Mouse (Mus musculus): ENCODE measurements around the gene Ttc23.

Ttc23 gene

GRCm38 (mm10) chr7:67741706-67742105 is 94.5 kb downstream of the Ttc23 start:
- no peak for DNase-seq (ENCODE audit: low read depth, low spot score)

GRCm38 (mm10) chr7:67747731-67748305 is 100.6 kb downstream of the Ttc23 start:
- DNase-seq (ENCODE audit: low read depth, low spot score) = peak; percentile 22

GRCm38 (mm10) chr7:67749441-67750239 is 102.4 kb downstream of the Ttc23 start:
- no peak for DNase-seq (ENCODE audit: low read depth, low spot score)

- no peak for DNase-seq (ENCODE audit: low read depth, low spot score)
Observed at GRCm38 (mm10) chr7:67754606-67755005, 107.4 kb downstream of the Ttc23 start.

GRCm38 (mm10) chr7:67755366-67755765 is 108.2 kb downstream of the Ttc23 start:
- no peak for DNase-seq (ENCODE audit: low read depth, low spot score)

- DNase-seq (ENCODE audit: low read depth, low spot score) = no peak
Observed at GRCm38 (mm10) chr7:67756636-67757035, 109.4 kb downstream of the Ttc23 start.

GRCm38 (mm10) chr7:67758506-67758857 is 111.3 kb downstream of the Ttc23 start:
- DNase-seq (ENCODE audit: low read depth, low spot score) = no peak

GRCm38 (mm10) chr7:67758858-67759628 is 111.8 kb downstream of the Ttc23 start:
- DNase-seq (ENCODE audit: low read depth, low spot score) = peak; percentile 12

GRCm38 (mm10) chr7:67759629-67759995 is 112.4 kb downstream of the Ttc23 start, which contains the start of gene Synm:
Synm (minus strand) TSS chr7:67759742.
- DNase-seq (ENCODE audit: low read depth, low spot score) = peak; percentile 42

- no peak for DNase-seq (ENCODE audit: low read depth, low spot score)
Observed at GRCm38 (mm10) chr7:67763625-67764024, 116.4 kb downstream of the Ttc23 start.

GRCm38 (mm10) chr7:67768125-67768524 is 120.9 kb downstream of the Ttc23 start:
- no peak for DNase-seq (ENCODE audit: low read depth, low spot score)

GRCm38 (mm10) chr7:67769487-67769886 is 122.3 kb downstream of the Ttc23 start:
- no peak for DNase-seq (ENCODE audit: low read depth, low spot score)

GRCm38 (mm10) chr7:67772231-67772630 is 125.0 kb downstream of the Ttc23 start:
- DNase-seq (ENCODE audit: low read depth, low spot score) = no peak

- no peak for DNase-seq (ENCODE audit: low read depth, low spot score)
Observed at GRCm38 (mm10) chr7:67775623-67776022, 128.4 kb downstream of the Ttc23 start.

- no peak for DNase-seq (ENCODE audit: low read depth, low spot score)
Observed at GRCm38 (mm10) chr7:67776636-67777305, 129.6 kb downstream of the Ttc23 start.

- DNase-seq (ENCODE audit: low read depth, low spot score) = no peak
Observed at GRCm38 (mm10) chr7:67787861-67788260, 140.7 kb downstream of the Ttc23 start.

- DNase-seq (ENCODE audit: low read depth, low spot score) = peak; percentile 42
Observed at GRCm38 (mm10) chr7:67788713-67789112, 141.5 kb downstream of the Ttc23 start.

GRCm38 (mm10) chr7:67791256-67791655 is 144.0 kb downstream of the Ttc23 start:
- DNase-seq (ENCODE audit: low read depth, low spot score) = no peak

GRCm38 (mm10) chr7:67793449-67793848 is 146.2 kb downstream of the Ttc23 start:
- DNase-seq (ENCODE audit: low read depth, low spot score) = no peak

GRCm38 (mm10) chr7:67797065-67797464 is 149.9 kb downstream of the Ttc23 start:
- no peak for DNase-seq (ENCODE audit: low read depth, low spot score)

- DNase-seq (ENCODE audit: low read depth, low spot score) = no peak
Observed at GRCm38 (mm10) chr7:67798476-67798875, 151.3 kb downstream of the Ttc23 start.

GRCm38 (mm10) chr7:67800547-67800946 is 153.3 kb downstream of the Ttc23 start:
- no peak for DNase-seq (ENCODE audit: low read depth, low spot score)

All from CD4-positive helper T cell, adult 2 months (primary cell).